Mouse (Mus musculus): ENCODE measurements around the gene 4930404N11Rik. TPM values are rescaled to one million over a fixed set of nuclear protein-coding genes. Genes with fewer than 3 reads are reported as not detected.

The 4930404N11Rik gene
- polyA plus RNA-seq, 2 experiments, result 0.37 to 0.43 TPM

DNA sequence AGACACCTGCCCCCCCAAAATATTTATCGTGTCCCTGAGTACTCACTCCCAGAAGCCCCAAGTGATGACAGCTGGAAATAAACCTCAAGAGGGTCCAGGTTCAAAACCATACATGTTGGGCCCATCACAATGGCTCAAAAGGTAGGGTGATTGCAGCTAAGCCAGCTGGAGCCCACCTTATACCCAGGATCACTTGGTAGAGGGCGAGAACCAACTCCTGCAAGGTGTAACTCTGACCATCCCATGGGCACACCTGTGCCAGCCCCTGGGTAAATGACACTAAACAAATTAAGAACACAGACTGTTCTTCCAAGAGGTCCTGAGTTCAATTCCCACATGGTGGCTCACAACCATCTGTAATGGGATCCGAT, 13.6 kb upstream of the 4930404N11Rik start:
- 62% methylated on average over 3 of the region's 3 CpGs for WGBS
- H3K4me2 ChIP-seq (replicated peaks; ENCODE audit: low read depth, low read length, severe bottlenecking), result peak overlapping the region; percentile 59
- H3K9ac ChIP-seq (ENCODE audit: low read depth, low read length, severe bottlenecking), result peak overlapping the region; percentile 44
- H3K9me3 ChIP-seq (ENCODE audit: control insufficient read depth, low read length), result no peaks in the 10 kb centered on the region
- H3K4me3 ChIP-seq (replicated peaks; ENCODE audit: low read length), result peak overlapping the region; percentile 49
- DNase-seq (ENCODE audit: low spot score) (no peak), ATAC-seq (ENCODE audit: low FRiP score, low read depth) (no peak)
- no peak for TF ChIP-seq POLR2A (IDR thresholded peaks at IDR 0.05; ENCODE audit: borderline replicate concordance, extremely low read depth, insufficient read depth, insufficient read length)
- peak overlapping the region; percentile 55; the same call in 1 of the 2 replicates for H3K27ac ChIP-seq (replicated peaks; ENCODE audit: low read depth, low read length)
- H3K27me3 ChIP-seq (ENCODE audit: control insufficient read depth, insufficient read depth, low read length), result no peaks in the 10 kb centered on the region
- peaks cover 15% of the 10 kb centered on the region for H3K4me1 ChIP-seq (ENCODE audit: control insufficient read depth, insufficient read depth, low read length)
- H3K36me3 ChIP-seq (ENCODE audit: control insufficient read depth, insufficient read depth, low read length), result peaks cover 9% of the 10 kb centered on the region

DNA sequence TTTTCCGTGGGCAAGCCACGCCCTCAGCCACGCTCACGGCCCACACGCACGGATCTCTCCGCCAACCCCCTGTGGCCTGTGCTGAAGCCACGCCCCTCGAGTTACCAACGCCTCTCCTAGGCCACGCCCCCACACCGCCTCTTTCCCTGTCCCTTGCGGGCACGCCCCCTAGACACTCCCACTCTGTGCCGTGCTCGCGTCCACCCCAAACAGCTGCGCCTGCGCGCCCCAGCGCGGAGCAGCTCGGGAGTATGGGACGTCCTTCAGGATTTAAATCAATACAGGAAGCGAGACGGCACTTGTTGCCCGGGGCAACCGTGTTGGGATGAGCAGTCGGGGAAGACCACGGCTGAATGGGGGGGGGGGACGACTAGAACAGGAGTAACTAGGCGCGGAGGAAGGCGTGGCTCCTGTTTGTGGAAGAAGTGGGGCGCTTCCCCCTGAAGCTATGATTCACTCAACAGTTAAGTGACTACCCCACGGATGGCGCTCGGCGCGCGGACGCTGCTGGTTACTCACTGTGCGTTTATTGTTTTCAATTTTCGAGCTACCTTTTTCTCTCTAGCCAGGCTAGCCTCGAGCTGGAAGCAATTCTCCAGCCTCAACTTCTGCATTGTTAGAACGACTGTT, 13.1 kb upstream of the 4930404N11Rik start:
- 0 out of 2 replicates have a peak, but pooled peaks have one; percentile 52 for TF ChIP-seq POLR2A (IDR thresholded peaks at IDR 0.05; ENCODE audit: borderline replicate concordance, extremely low read depth, insufficient read depth, insufficient read length)

DNA sequence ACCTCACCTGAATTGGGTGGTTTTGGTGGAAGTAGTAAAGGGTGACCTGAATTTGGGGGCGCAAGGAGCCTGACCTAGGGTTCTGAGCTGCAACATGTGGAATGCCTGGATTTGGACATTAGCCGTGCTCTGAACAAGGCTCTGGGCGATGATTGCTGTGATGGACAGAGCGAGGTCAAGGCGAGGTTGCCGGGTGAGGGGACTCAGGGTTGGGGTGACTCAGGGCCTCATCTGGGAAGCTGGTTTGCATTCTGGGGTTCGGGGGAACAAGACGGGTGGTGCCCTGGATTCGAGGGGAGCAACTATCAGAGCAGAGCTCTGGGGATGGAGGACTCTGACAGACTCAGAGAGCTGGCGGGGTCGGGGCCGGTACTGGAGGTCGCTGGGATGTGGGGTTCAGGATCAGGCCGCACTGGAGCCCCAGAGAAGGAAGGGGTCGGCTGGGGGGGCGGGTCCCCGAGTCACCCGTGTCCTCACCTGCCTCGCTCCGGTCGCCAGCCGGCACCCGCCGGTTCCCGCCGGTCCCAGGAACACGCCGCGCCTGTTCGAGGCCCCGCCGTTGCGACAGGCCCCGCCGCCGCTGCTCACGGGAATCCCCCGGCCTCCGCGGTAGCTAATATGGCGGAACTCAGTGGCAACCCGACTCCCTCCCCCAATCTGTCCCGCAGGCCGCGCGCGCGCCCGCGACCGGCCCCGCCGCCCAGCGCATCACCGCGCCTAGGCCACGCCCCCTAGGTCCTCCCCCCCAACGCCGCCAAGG, 12.4 kb upstream of the 4930404N11Rik start, which contains the start of gene Fzr1:
Gene Fzr1, minus strand, starts transcription at position 724 of the 760 bp plus-strand sequence.
- Histone ChIP-seq H3K27ac (replicated peaks; ENCODE audit: low read depth, low read length) (peak within 1 kb of the TSS; percentile 55; the same call in 1 of the 2 replicates), H3K27me3 (ENCODE audit: control insufficient read depth, insufficient read depth, low read length) (no peaks in the 10 kb centered on the region), H3K4me3 (replicated peaks; ENCODE audit: low read length) (peak within 1 kb of the TSS; percentile 89), H3K4me2 (replicated peaks; ENCODE audit: low read depth, low read length, severe bottlenecking) (peak within 1 kb of the TSS; percentile 85), H3K9ac (ENCODE audit: low read depth, low read length, severe bottlenecking) (peak within 1 kb of the TSS; percentile 89), H3K9me3 (ENCODE audit: control insufficient read depth, low read length) (no peaks in the 10 kb centered on the region), H3K36me3 (ENCODE audit: control insufficient read depth, insufficient read depth, low read length) (peaks cover 20% of the 10 kb centered on the region), H3K4me1 (ENCODE audit: control insufficient read depth, insufficient read depth, low read length) (peaks cover 15% of the 10 kb centered on the region)
- ATAC-seq (ENCODE audit: low FRiP score, low read depth) (peak; percentile 20), DNase-seq (ENCODE audit: low spot score) (peak; percentile 29)
- WGBS, result under 1% methylated on average over 24 of the region's 59 CpGs
- 0 out of 2 replicates have a peak, but pooled peaks have one; percentile 51 for TF ChIP-seq POLR2A (IDR thresholded peaks at IDR 0.05; ENCODE audit: borderline replicate concordance, extremely low read depth, insufficient read depth, insufficient read length)

More for the DNA sequence above, 13.1 kb upstream of the 4930404N11Rik start:
- Histone ChIP-seq H3K36me3 (ENCODE audit: control insufficient read depth, insufficient read depth, low read length) (peaks cover 14% of the 10 kb centered on the region), H3K27ac (replicated peaks; ENCODE audit: low read depth, low read length) (peak overlapping the region; percentile 55; the same call in 1 of the 2 replicates), H3K4me2 (replicated peaks; ENCODE audit: low read depth, low read length, severe bottlenecking) (peak overlapping the region; percentile 85), H3K4me1 (ENCODE audit: control insufficient read depth, insufficient read depth, low read length) (peaks cover 15% of the 10 kb centered on the region), H3K27me3 (ENCODE audit: control insufficient read depth, insufficient read depth, low read length) (no peaks in the 10 kb centered on the region), H3K4me3 (replicated peaks; ENCODE audit: low read length) (peak overlapping the region; percentile 89), H3K9me3 (ENCODE audit: control insufficient read depth, low read length) (no peaks in the 10 kb centered on the region), H3K9ac (ENCODE audit: low read depth, low read length, severe bottlenecking) (peak overlapping the region; percentile 89)
- ATAC-seq (ENCODE audit: low FRiP score, low read depth) (peak; percentile 95), DNase-seq (ENCODE audit: low spot score) (peak; percentile 100)
- WGBS, result under 1% methylated on average over 41 of the region's 46 CpGs

- no peaks in the 10 kb centered on the region for H3K9me3 ChIP-seq (ENCODE audit: control insufficient read depth, low read length)
- peaks cover 25% of the 10 kb centered on the region for H3K36me3 ChIP-seq (ENCODE audit: control insufficient read depth, insufficient read depth, low read length)
- H3K9ac ChIP-seq (ENCODE audit: low read depth, low read length, severe bottlenecking), result peak overlapping the region; percentile 89
- ATAC-seq (ENCODE audit: low FRiP score, low read depth), result no peak
- 44% methylated on average over 2 of the region's 2 CpGs for WGBS
- DNase-seq (ENCODE audit: low spot score), result no peak
- H3K4me2 ChIP-seq (replicated peaks; ENCODE audit: low read depth, low read length, severe bottlenecking), result peak overlapping the region; percentile 85
- peaks cover 15% of the 10 kb centered on the region for H3K4me1 ChIP-seq (ENCODE audit: control insufficient read depth, insufficient read depth, low read length)
- H3K27me3 ChIP-seq (ENCODE audit: control insufficient read depth, insufficient read depth, low read length), result no peaks in the 10 kb centered on the region
- H3K27ac ChIP-seq (replicated peaks; ENCODE audit: low read depth, low read length), result no peak overlapping the region
- no peak for TF ChIP-seq POLR2A (IDR thresholded peaks at IDR 0.05; ENCODE audit: borderline replicate concordance, extremely low read depth, insufficient read depth, insufficient read length)
- peak overlapping the region; percentile 89 for H3K4me3 ChIP-seq (replicated peaks; ENCODE audit: low read length)
These were observed 11.7 kb upstream of the 4930404N11Rik start for GRCm38 (mm10) chr10:81377362-81377664.

GRCm38 (mm10) chr10:81376561-81377361, 11.1 kb upstream of the 4930404N11Rik start:
- peaks cover 15% of the 10 kb centered on the region for H3K4me1 ChIP-seq (ENCODE audit: control insufficient read depth, insufficient read depth, low read length)

More at GRCm38 (mm10) chr10:81376561-81377361, 11.1 kb upstream of the 4930404N11Rik start:
- DNase-seq (ENCODE audit: low spot score) (no peak), ATAC-seq (ENCODE audit: low FRiP score, low read depth) (no peak)
- Histone ChIP-seq H3K9ac (ENCODE audit: low read depth, low read length, severe bottlenecking) (peak overlapping the region; percentile 89), H3K4me2 (replicated peaks; ENCODE audit: low read depth, low read length, severe bottlenecking) (peak overlapping the region; percentile 85), H3K4me3 (replicated peaks; ENCODE audit: low read length) (peak overlapping the region; percentile 89), H3K27ac (replicated peaks; ENCODE audit: low read depth, low read length) (no peak overlapping the region), H3K27me3 (ENCODE audit: control insufficient read depth, insufficient read depth, low read length) (no peaks in the 10 kb centered on the region), H3K36me3 (ENCODE audit: control insufficient read depth, insufficient read depth, low read length) (peaks cover 31% of the 10 kb centered on the region), H3K9me3 (ENCODE audit: control insufficient read depth, low read length) (no peaks in the 10 kb centered on the region)
- TF ChIP-seq POLR2A (IDR thresholded peaks at IDR 0.05; ENCODE audit: borderline replicate concordance, extremely low read depth, insufficient read depth, insufficient read length), result no peak
- WGBS, result 33% methylated on average over 6 of the region's 6 CpGs

Measured in limb, embryonic 14.5 days (tissue).